Mouse (Mus musculus): ENCODE results near the gene Nupl1. TPM values are rescaled to one million over a fixed set of nuclear protein-coding genes. Genes with fewer than 3 reads are reported as not detected.

The Nupl1 gene
- total RNA-seq, 1 experiment, result not detected

DNA sequence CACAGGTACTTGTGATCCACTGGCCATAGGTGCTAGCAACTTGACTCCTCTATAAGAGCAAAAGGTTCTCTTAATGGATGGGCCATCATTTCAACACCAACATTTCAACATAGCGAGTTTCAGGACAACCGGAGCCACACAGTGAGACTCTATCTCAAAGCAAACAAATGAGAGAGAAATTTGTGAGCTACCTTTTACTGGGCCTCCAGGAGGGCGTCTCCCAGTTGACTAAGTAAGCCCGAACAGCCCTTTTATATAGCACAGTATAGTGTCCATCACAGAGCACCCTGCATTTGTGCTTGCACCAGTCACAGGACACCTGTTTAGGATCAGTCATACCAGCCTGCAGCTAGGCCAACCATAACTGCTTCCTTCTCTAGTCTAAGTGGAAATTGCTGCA, 5.9 kb upstream of the Nupl1 start:
- Histone ChIP-seq H3K27ac (ENCODE audit: insufficient read depth, low read depth, low read length, poor library complexity, severe bottlenecking) (no peak overlapping the region), H3K36me3 (ENCODE audit: control insufficient read depth, insufficient read depth, low read length, poor library complexity, severe bottlenecking) (no peaks in the 10 kb centered on the region), H3K4me1 (ENCODE audit: control insufficient read depth in 2 of 2, insufficient read depth in 2 of 2, low read length in 2 of 2, poor library complexity in 1 of 2) (peaks cover 0 to 3% of the 10 kb centered on the region in 2 experiments; a peak in 1 of 4 replicates), H3K9me3 (ENCODE audit: control insufficient read depth, insufficient read depth, low read depth, low read length) (no peaks in the 10 kb centered on the region), H3K4me3 (ENCODE audit: insufficient read depth in 1 of 2, low read depth in 1 of 2, low read length in 2 of 2, poor library complexity in 1 of 2, severe bottlenecking in 1 of 2) (no peak overlapping the region), H3K9ac (ENCODE audit: insufficient read depth, low read depth, low read length, poor library complexity, severe bottlenecking) (no peak overlapping the region)
- TF ChIP-seq MAFK (IDR thresholded peaks at IDR 0.05; ENCODE audit: insufficient read depth, low read depth, low read length) (no peak), HCFC1 (IDR thresholded peaks at IDR 0.05; ENCODE audit: borderline replicate concordance, insufficient read depth, low read length) (no peak), ZC3H11A (IDR thresholded peaks at IDR 0.05; ENCODE audit: borderline replicate concordance, low read depth, low read length) (no peak), ZNF384 (IDR thresholded peaks at IDR 0.05; ENCODE audit: low read depth, low read length) (no peak), CHD2 (IDR thresholded peaks at IDR 0.05; ENCODE audit: low read depth, low read length) (no peak)
- in situ Hi-C loops (cut with MboI; ENCODE audit: low sequenced_read_pairs in 2 of 2, unreplicated experiment in 2 of 2), result no loop called here
- DNase-seq (ENCODE audit: low read depth, low spot score), result no peak

DNA sequence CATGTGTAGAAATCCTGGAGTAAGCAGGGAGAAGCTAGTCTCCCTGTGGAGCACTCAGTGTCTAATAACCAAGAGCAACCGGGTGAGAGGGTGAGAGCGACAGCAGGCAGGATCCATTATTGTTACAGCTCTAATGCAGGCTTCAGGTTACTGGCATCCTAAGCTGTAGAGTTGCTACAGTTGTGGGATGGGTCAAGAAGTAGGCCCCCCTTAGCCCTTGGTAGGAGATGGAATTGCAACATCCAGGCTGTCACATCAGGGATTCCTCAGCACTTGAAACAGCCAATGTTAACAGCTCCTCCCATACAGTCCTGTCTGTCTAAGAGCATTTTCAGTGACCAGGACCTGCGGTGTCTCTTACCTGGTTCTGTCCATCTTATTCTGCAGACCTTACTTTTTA, 5.1 kb upstream of the Nupl1 start:
- no peaks in the 10 kb centered on the region for H3K9me3 ChIP-seq (ENCODE audit: control insufficient read depth, insufficient read depth, low read depth, low read length)
- no peak for DNase-seq (ENCODE audit: low read depth, low spot score)
- H3K27ac ChIP-seq (ENCODE audit: insufficient read depth, low read depth, low read length, poor library complexity, severe bottlenecking), result no peak overlapping the region
- H3K4me1 ChIP-seq (ENCODE audit: control insufficient read depth in 2 of 2, insufficient read depth in 2 of 2, low read length in 2 of 2, poor library complexity in 1 of 2), result peaks cover 0 to 3% of the 10 kb centered on the region in 2 experiments; a peak in 1 of 4 replicates
- H3K4me3 ChIP-seq (ENCODE audit: insufficient read depth in 1 of 2, low read depth in 1 of 2, low read length in 2 of 2, poor library complexity in 1 of 2, severe bottlenecking in 1 of 2), result no peak overlapping the region
- no peak for TF ChIP-seq MAFK (IDR thresholded peaks at IDR 0.05; ENCODE audit: insufficient read depth, low read depth, low read length)
- TF ChIP-seq HCFC1 (IDR thresholded peaks at IDR 0.05; ENCODE audit: borderline replicate concordance, insufficient read depth, low read length), result no peak
- TF ChIP-seq ZNF384 (IDR thresholded peaks at IDR 0.05; ENCODE audit: low read depth, low read length), result no peak
- TF ChIP-seq CHD2 (IDR thresholded peaks at IDR 0.05; ENCODE audit: low read depth, low read length), result no peak
- TF ChIP-seq ZC3H11A (IDR thresholded peaks at IDR 0.05; ENCODE audit: borderline replicate concordance, low read depth, low read length), result no peak
- in situ Hi-C loops (cut with MboI; ENCODE audit: low sequenced_read_pairs in 2 of 2, unreplicated experiment in 2 of 2), result no loop called here
- no peak overlapping the region for H3K9ac ChIP-seq (ENCODE audit: insufficient read depth, low read depth, low read length, poor library complexity, severe bottlenecking)
- no peaks in the 10 kb centered on the region for H3K36me3 ChIP-seq (ENCODE audit: control insufficient read depth, insufficient read depth, low read length, poor library complexity, severe bottlenecking)

DNA sequence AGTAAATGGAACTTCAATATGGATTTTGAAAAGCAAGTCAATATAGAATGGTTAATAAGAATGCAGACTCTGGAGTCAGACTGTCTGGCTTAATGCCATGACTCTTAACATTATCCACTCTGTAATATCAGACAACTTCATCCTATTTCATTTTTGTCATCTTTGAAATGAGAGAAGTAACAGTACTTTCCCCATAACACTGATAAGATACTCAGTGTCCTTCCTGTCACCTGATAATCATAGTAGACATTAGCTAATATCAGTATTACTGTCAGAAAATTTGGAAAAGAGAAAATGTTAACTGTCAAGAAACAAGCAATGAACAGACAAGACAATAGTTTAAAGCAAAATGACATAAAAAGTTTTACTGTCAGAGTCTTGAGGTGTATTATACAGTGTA, 3.5 kb upstream of the Nupl1 start:
- TF ChIP-seq CHD2 (IDR thresholded peaks at IDR 0.05; ENCODE audit: low read depth, low read length) (no peak), ZNF384 (IDR thresholded peaks at IDR 0.05; ENCODE audit: low read depth, low read length) (no peak), ZC3H11A (IDR thresholded peaks at IDR 0.05; ENCODE audit: borderline replicate concordance, low read depth, low read length) (no peak), HCFC1 (IDR thresholded peaks at IDR 0.05; ENCODE audit: borderline replicate concordance, insufficient read depth, low read length) (no peak), MAFK (IDR thresholded peaks at IDR 0.05; ENCODE audit: insufficient read depth, low read depth, low read length) (no peak)
- peaks cover 0 to 3% of the 10 kb centered on the region in 2 experiments; a peak in 1 of 4 replicates for H3K4me1 ChIP-seq (ENCODE audit: control insufficient read depth in 2 of 2, insufficient read depth in 2 of 2, low read length in 2 of 2, poor library complexity in 1 of 2)
- no peaks in the 10 kb centered on the region for H3K9me3 ChIP-seq (ENCODE audit: control insufficient read depth, insufficient read depth, low read depth, low read length)
- no peaks in the 10 kb centered on the region for H3K36me3 ChIP-seq (ENCODE audit: control insufficient read depth, insufficient read depth, low read length, poor library complexity, severe bottlenecking)
- H3K27ac ChIP-seq (ENCODE audit: insufficient read depth, low read depth, low read length, poor library complexity, severe bottlenecking), result no peak overlapping the region
- in situ Hi-C loops (cut with MboI; ENCODE audit: low sequenced_read_pairs in 2 of 2, unreplicated experiment in 2 of 2), result no loop called here
- no peak overlapping the region for H3K4me3 ChIP-seq (ENCODE audit: insufficient read depth in 1 of 2, low read depth in 1 of 2, low read length in 2 of 2, poor library complexity in 1 of 2, severe bottlenecking in 1 of 2)
- no peak for DNase-seq (ENCODE audit: low read depth, low spot score)
- H3K9ac ChIP-seq (ENCODE audit: insufficient read depth, low read depth, low read length, poor library complexity, severe bottlenecking), result no peak overlapping the region

DNA sequence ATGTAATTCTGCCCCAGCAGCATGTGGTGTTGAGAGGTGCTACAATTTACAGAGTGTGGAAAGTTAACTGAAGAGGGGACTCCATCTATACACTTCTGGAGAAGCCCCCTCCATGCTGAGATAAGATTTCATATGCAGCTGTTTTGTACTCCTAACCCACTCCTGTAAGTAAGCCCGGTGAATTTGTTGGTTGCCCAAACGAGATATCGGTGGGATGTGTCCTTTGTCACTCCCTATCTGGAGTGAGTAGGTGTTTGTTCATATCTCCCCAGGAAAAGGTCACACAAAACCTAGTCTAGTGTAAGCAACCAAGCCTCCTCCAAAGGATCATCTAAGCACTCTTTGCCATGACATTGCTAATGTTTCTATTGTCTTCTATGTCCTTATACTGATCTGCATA, 2.2 kb upstream of the Nupl1 start:
- H3K4me1 ChIP-seq (ENCODE audit: control insufficient read depth in 2 of 2, insufficient read depth in 2 of 2, low read length in 2 of 2, poor library complexity in 1 of 2), result peaks cover 0 to 3% of the 10 kb centered on the region in 2 experiments; a peak in 1 of 4 replicates
- no peaks in the 10 kb centered on the region for H3K9me3 ChIP-seq (ENCODE audit: control insufficient read depth, insufficient read depth, low read depth, low read length)
- in situ Hi-C loops (cut with MboI; ENCODE audit: low sequenced_read_pairs in 2 of 2, unreplicated experiment in 2 of 2), result no loop called here
- H3K9ac ChIP-seq (ENCODE audit: insufficient read depth, low read depth, low read length, poor library complexity, severe bottlenecking), result no peak overlapping the region
- H3K27ac ChIP-seq (ENCODE audit: insufficient read depth, low read depth, low read length, poor library complexity, severe bottlenecking), result no peak overlapping the region
- no peak overlapping the region for H3K4me3 ChIP-seq (ENCODE audit: insufficient read depth in 1 of 2, low read depth in 1 of 2, low read length in 2 of 2, poor library complexity in 1 of 2, severe bottlenecking in 1 of 2)
- no peak for DNase-seq (ENCODE audit: low read depth, low spot score)
- no peak for TF ChIP-seq CHD2 (IDR thresholded peaks at IDR 0.05; ENCODE audit: low read depth, low read length)
- TF ChIP-seq ZNF384 (IDR thresholded peaks at IDR 0.05; ENCODE audit: low read depth, low read length), result no peak
- no peak for TF ChIP-seq ZC3H11A (IDR thresholded peaks at IDR 0.05; ENCODE audit: borderline replicate concordance, low read depth, low read length)
- no peak for TF ChIP-seq MAFK (IDR thresholded peaks at IDR 0.05; ENCODE audit: insufficient read depth, low read depth, low read length)
- TF ChIP-seq HCFC1 (IDR thresholded peaks at IDR 0.05; ENCODE audit: borderline replicate concordance, insufficient read depth, low read length), result no peak
- no peaks in the 10 kb centered on the region for H3K36me3 ChIP-seq (ENCODE audit: control insufficient read depth, insufficient read depth, low read length, poor library complexity, severe bottlenecking)
